Mouse (Mus musculus) ES-CJ7 (cell line): ENCODE results near the gene Larp4.
"Not testable (repeated sequence)": the region's sequence is repeated elsewhere in the genome, so short reads cannot be mapped to it uniquely, and the experiment has no call there.

Experiments
- DNase-seq: peaks from one replicate; pipeline ENCODE4 v3.0.0; 2011; ENCODE audit warnings: low read depth, low spot score

The Larp4 gene

DNA sequence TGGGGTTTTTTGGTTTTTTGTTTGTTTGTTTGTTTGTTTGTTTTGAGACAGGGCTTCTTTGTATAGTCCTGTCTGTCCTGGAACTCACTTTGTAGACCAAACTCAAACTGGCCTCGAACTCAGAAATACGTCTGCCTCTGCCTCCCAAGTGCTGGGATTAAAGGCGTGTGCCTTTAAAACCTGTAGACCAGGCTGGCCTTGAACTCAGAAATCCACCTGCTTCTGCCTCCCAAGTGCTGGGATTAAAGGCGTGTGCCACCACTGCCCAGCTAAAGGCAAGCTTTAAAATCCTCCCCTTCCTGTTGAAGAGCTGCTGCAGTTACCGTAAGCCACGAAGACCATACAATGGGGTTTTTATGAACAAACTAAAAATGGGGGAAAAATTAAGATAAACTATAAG is at the start of gene Larp4:
Gene Larp4 (plus strand): TSS at position 301 of the 400 bp plus-strand sequence.
- DNase-seq: not testable (repeated sequence)

- DNase-seq: peak; percentile 17
Measured at GRCm38 (mm10) chr15:99931231-99931630, 38.6 kb upstream of the Larp4 start.

DNA sequence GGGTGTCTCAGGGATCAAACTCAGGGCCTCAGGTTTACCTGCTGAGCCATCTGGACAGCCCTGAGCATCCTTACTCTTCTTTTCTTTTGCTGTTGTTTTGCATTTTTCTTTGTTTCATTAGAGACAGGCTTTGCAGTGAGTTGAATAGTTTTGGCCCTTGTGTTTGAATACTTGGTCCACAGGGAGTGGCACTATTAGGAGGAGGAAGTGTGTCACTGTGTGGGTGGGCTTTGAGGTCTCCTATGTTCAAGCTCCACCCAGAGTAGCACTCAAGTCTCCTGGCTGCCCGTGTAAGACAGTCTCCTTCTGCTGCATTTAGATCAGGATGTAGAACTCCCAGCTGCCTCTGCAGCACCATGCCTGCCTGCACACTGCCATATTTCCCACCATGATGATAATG is 35.4 kb upstream of the Larp4 start:
- peak; percentile 34 for DNase-seq

GRCm38 (mm10) chr15:99936659-99937058 is 33.2 kb upstream of the Larp4 start:
- no peak for DNase-seq

- no peak for DNase-seq
Measured at GRCm38 (mm10) chr15:99937841-99938240, 32.0 kb upstream of the Larp4 start.

DNA sequence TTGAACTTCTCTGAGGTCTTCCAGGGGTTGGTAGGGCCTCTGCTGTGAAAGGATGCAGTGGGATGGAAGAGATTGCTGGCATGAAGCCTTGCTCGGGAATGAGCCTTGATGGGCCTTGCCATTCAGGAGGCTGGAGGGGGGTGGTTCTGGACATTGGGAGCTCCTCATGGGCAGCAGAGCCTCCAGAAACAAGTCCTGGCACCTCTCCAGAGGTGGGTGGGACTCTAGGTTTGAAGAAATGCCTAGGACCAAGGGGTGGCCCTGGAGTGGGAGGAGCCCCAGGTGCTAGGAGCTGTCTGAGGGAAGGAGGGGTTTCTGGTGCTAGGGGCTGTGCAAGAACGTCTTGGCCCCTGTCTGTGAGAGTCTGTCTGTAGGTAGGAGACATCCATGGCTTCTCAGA is 29.4 kb upstream of the Larp4 start:
- peak; percentile 13 for DNase-seq

- peak; percentile 16 for DNase-seq
Measured at GRCm38 (mm10) chr15:99940970-99941630, 28.8 kb upstream of the Larp4 start.

DNA sequence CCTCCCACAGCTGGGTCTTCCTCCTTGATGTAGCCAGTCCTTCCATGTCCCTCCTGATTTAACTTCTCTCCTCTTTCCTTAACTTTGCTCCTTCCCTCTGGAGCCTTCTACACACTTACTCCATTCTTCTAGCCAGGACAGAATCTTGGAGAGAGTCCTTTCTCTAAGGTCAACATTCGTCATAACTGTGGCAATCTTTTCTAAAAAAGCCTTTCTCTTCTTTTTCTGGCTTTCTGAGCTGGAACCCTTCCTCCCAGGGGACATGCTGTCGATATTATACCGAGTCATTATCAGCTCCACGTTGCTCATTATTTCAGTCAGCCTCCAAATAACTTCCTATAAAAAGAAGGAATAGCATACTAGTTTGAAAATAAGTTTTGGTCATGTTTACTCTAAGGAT is 14.5 kb upstream of the Larp4 start:
- no peak for DNase-seq

DNA sequence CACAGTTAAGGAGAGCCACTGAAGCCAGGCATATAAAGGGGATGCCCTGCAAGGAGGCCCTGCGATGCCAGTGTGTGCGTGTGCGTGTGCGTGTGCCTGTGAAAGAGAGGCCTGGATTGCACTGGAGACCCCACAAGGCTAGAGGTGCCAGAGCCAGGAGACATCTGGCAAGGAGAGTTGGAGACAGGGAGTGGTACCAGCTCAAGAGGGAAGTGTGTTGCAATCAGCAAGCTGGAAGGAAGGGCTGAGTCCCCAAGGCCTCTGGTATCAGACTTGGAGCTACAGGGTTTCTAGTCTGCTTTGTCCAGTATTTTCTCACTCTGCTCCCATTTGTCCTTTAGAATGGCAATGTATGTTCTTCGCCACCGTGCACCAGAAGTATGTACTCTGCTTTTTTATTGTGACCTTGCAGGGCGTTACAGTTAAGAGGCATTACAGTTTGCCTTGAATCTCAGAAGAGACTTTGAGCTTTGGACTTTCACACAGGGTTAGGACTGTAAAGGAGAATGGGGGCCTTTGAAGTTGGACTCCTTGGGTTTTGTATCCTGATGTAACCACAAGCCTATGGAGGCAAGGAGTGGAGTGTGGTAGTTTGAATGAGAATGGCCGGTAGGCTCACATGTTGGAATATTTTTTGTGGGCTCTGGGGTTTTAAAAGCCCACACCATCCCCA is 4.6 kb upstream of the Larp4 start:
- DNase-seq: no peak

- no peak for DNase-seq
Measured at GRCm38 (mm10) chr15:99966961-99967360, 2.9 kb upstream of the Larp4 start, which contains the start of gene Fam186a. Gene Fam186a (minus strand): TSS chr15:99967061.

DNA sequence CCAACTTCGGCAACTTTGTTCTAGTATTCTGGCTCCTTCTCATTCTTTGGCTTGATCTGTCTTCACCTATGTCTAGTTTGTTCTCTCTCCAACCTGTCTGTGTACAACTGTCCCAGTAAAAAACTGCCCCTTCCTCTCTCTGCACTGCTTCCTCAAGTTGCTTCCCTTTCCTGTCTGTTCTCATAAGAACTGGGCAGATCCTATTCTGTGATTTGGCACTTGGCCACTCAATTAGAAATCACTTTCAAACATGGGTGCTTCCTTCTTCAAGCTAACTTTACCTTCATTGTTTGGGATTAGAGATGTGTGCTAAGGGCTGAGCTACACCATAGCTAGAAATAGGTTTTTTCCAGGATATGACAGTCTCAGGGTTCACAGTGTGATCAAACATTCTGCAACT is 741 bp downstream of the Larp4 start:
- no peak for DNase-seq

DNA sequence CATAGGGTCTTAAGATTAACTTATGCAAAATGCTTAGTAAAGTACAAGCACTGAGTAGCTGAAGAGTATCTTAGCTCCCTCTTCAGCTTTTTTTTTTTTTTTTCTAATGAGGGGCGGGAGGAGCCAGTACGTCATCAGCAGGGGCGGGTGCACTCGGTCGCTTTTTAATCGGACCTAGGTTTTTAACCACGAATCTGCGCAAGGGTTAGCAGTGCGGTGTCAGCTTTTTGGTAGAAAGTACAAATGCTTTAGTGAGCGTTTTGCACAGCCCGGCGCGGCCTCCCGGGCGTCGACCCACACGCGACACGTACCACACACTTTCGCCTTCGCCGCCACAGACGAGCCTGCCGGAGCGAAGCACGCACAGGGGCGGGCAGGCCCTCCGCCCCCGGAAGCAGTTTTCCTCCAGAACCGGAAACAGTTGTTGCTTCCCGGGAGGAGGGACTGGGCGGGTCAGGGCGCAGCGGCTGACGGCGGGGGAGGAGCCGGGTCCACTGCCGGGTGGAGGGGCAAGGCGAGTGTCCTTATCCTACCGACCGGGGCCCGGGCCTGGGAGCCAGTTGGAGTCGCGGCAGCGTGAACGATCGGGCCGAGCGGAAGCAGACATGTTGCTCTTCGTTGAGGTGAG is 2.6 kb downstream of the Larp4 start:
- DNase-seq: peak; percentile 93

- DNase-seq: peak; percentile 87
Measured at GRCm38 (mm10) chr15:99972989-99973911, 3.4 kb downstream of the Larp4 start.

GRCm38 (mm10) chr15:99974476-99975220 is 4.8 kb downstream of the Larp4 start:
- DNase-seq: no peak

- not testable (repeated sequence) for DNase-seq
Measured at GRCm38 (mm10) chr15:99976121-99976520, 6.3 kb downstream of the Larp4 start.

DNA sequence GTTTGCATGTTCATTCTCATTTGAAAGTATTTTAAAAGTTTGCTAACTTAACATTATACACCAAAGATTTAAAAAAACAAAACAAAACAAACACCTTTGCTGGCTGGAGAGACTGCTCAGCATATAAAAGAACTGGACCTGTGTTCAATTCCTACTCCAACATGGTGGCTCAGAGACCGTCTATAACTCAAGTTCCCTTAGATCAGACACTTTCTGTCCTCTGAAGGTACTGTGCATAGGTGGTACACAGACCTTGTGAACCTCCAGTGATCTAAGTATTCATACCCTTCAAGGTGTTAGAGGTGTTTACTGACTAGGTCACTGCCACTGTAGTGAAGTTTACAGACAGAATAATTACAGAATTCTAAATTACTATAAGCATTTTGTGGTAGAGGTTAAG is 9.4 kb downstream of the Larp4 start:
- no peak for DNase-seq

GRCm38 (mm10) chr15:99979715-99980114 is 9.8 kb downstream of the Larp4 start:
- DNase-seq: no peak

DNA sequence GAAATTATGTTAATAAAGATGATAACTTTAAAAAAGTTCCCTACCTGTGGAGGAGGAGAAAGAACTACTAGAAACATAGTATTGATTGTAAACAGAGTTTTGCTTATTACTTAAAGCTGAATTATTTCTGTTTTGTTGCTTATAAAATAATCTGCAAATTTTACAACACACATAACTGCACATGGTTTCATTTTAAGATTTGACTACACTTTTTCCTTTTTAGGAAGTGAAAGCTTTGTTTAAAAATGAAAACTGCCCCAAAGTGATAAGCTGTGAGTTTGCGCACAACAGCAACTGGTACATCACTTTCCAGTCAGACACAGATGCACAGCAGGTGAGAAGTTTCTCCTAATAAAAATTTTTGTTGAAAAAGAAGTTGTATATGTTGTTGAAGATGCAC is 23.2 kb downstream of the Larp4 start:
- no peak for DNase-seq

- no peak for DNase-seq
Measured at GRCm38 (mm10) chr15:99997114-99997804, 27.4 kb downstream of the Larp4 start.

DNA sequence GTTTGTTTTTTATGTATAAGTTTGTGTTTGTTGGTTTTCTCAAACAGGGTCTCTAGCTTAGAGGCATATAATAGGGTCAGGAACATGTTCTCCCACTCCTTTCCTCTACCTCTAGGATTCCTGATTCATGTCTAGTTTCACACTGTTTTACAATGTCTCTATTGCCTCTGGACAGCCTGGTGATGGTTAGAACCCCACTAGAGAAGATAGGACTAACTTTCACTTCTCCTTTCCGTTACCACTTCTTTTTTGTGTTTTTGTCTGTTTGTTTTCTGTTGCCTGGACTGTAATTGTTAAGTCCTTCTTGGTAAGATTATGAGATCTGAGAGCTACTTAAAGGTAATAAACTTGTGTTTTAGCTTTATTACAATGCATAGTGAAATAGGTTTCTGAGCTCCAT is 29.5 kb downstream of the Larp4 start:
- no peak for DNase-seq
